Mouse (Mus musculus) hindbrain, postnatal 0 days (tissue): ENCODE results near the gene Mad2l1bp. TPM values are rescaled to one million over a fixed set of nuclear protein-coding genes. Genes with fewer than 3 reads are reported as not detected.

Experiments used
- ATAC-seq: fragments of 200-750 bp; cut with Nextera tagmentation; 2 replicates; pipeline ENCODE4 v1.8.0; 2017; ENCODE audit warnings: mild to moderate bottlenecking, moderate TSS enrichment, moderate library complexity
- DNase-seq: peaks from one replicate; pipeline ENCODE4 v3.0.0-alpha.2; 2015; ENCODE audit warnings: low spot score
- H3K27ac ChIP-seq: fragments of 300-500 bp; sonication (generic); 2 replicates; pipeline ENCODE4 v1.5.1; 2014; ENCODE audit warnings: mild to moderate bottlenecking
- H3K27me3 ChIP-seq: fragments of 300-500 bp; sonication (generic); 2 replicates; pipeline ENCODE4 v1.6.1; 2014; ENCODE audit warnings: low read length, mixed read lengths; ENCODE audit not compliant: insufficient read depth
- H3K36me3 ChIP-seq: fragments of 300-500 bp; sonication (generic); 2 replicates; pipeline ENCODE4 v1.6.1; 2014; ENCODE audit warnings: low read length, mixed read lengths; ENCODE audit not compliant: insufficient read depth
- H3K4me1 ChIP-seq: fragments of 300-500 bp; sonication (generic); 2 replicates; pipeline ENCODE4 v1.6.1; 2014; ENCODE audit warnings: antibody characterized with exemption, low read length, mixed read lengths; ENCODE audit not compliant: insufficient read depth
- H3K4me2 ChIP-seq: fragments of 300-500 bp; sonication (generic); 2 replicates; pipeline ENCODE4 v1.6.1; 2014; ENCODE audit warnings: low read depth, mild to moderate bottlenecking, low read length, moderate library complexity, mixed read lengths
- H3K4me3 ChIP-seq: fragments of 300-500 bp; sonication (generic); 2 replicates; pipeline ENCODE4 v1.5.1; 2014; ENCODE audit warnings: low read length
- H3K9ac ChIP-seq: fragments of 300-500 bp; sonication (generic); replicated peaks from 2 replicates; pipeline ENCODE4 v1.6.1; 2014; ENCODE audit warnings: mild to moderate bottlenecking, low read length, moderate library complexity, mixed read lengths
- H3K9me3 ChIP-seq: fragments of 300-500 bp; sonication (generic); 2 replicates; pipeline ENCODE4 v1.6.1; 2016; ENCODE audit warnings: low read length, mixed read lengths
- CTCF ChIP-seq: IDR thresholded peaks from 2 replicates; pipeline ENCODE4 v1.5.1; 2016; ENCODE audit warnings: antibody characterized with exemption, control low read depth, low read depth
- WGBS: fragments of 180-500 bp; shearing (Covaris S2); extraction: QIAGEN DNeasy Blood & Tissue Kit; methylation state at CpG from one replicate; pipeline ENCODE4 v1.1.7; 2014; 5-methylcytosine and 5-hydroxymethylcytosine counted together
- polyA plus RNA-seq: library from polyadenylated mRNA; unstranded; fragments of >200 nt; fragmentation: Nextera tagmentation; extraction: Ambion mirVana; gene quantifications from 2 replicates; pipeline ENCODE4 v1.2.1, GENCODE M21; 2015
- total RNA-seq: library from RNA; depleted of rRNA; stranded (reverse); fragments of >200 nt; gene quantifications from 2 replicates; pipeline ENCODE4 v1.2.3, GENCODE M21; 2014

The Mad2l1bp gene
- total and polyA plus RNA-seq, 2 experiments from 2014 or later: 10.2 to 17.5 TPM

- H3K9me3 ChIP-seq: no peaks in the 10 kb centered on the region
- DNase-seq (no peak), ATAC-seq (no peak)
- no peak overlapping the region for H3K27ac ChIP-seq
- H3K4me2 ChIP-seq: no peak overlapping the region
- H3K36me3 ChIP-seq: peaks cover 72% of the 10 kb centered on the region
- no peak for TF ChIP-seq CTCF
- no peaks in the 10 kb centered on the region for H3K27me3 ChIP-seq
- 90% methylated on average over 12 of the region's 12 CpGs for WGBS
- no peak overlapping the region for H3K4me3 ChIP-seq
- no peaks in the 10 kb centered on the region for H3K4me1 ChIP-seq
- no peak overlapping the region for H3K9ac ChIP-seq
These were observed 29.2 kb downstream of the Mad2l1bp start for GRCm38 (mm10) chr17:46123953-46124700.

GRCm38 (mm10) chr17:46123285-46123684 lies 30.1 kb downstream of the Mad2l1bp start:
- Histone ChIP-seq H3K36me3 (peaks cover 67% of the 10 kb centered on the region), H3K4me1 (no peaks in the 10 kb centered on the region), H3K27me3 (no peaks in the 10 kb centered on the region), H3K4me2 (no peak overlapping the region), H3K27ac (no peak overlapping the region), H3K4me3 (no peak overlapping the region), H3K9ac (no peak overlapping the region), H3K9me3 (no peaks in the 10 kb centered on the region)
- ATAC-seq: no peak
- DNase-seq: no peak
- TF ChIP-seq CTCF: no peak
- 95% methylated on average over 4 of the region's 4 CpGs for WGBS

GRCm38 (mm10) chr17:46122791-46123190 lies 30.6 kb downstream of the Mad2l1bp start:
- H3K36me3 ChIP-seq: peaks cover 62% of the 10 kb centered on the region
- no peak overlapping the region for H3K4me3 ChIP-seq
- 96% methylated on average over 4 of the region's 4 CpGs for WGBS
- DNase-seq (no peak), ATAC-seq (no peak)
- TF ChIP-seq CTCF: no peak
- H3K9me3 ChIP-seq: no peaks in the 10 kb centered on the region
- no peak overlapping the region for H3K4me2 ChIP-seq
- H3K27me3 ChIP-seq: no peaks in the 10 kb centered on the region
- H3K4me1 ChIP-seq: no peaks in the 10 kb centered on the region
- no peak overlapping the region for H3K27ac ChIP-seq
- no peak overlapping the region for H3K9ac ChIP-seq

- DNase-seq (no peak), ATAC-seq (no peak)
- H3K27me3 ChIP-seq: no peaks in the 10 kb centered on the region
- H3K4me1 ChIP-seq: no peaks in the 10 kb centered on the region
- H3K9ac ChIP-seq: no peak overlapping the region
- no peak for TF ChIP-seq CTCF
- no peak overlapping the region for H3K27ac ChIP-seq
- no peaks in the 10 kb centered on the region for H3K9me3 ChIP-seq
- WGBS: 89% methylated on average over 10 of the region's 10 CpGs
- no peak overlapping the region for H3K4me3 ChIP-seq
- H3K36me3 ChIP-seq: peaks cover 32% of the 10 kb centered on the region
- H3K4me2 ChIP-seq: no peak overlapping the region
These were observed 33.7 kb downstream of the Mad2l1bp start for GRCm38 (mm10) chr17:46119641-46120040.

- no peak for TF ChIP-seq CTCF
- ATAC-seq: no peak
- H3K27me3 ChIP-seq: no peaks in the 10 kb centered on the region
- no peak overlapping the region for H3K4me2 ChIP-seq
- no peaks in the 10 kb centered on the region for H3K4me1 ChIP-seq
- no peak overlapping the region for H3K27ac ChIP-seq
- no peak overlapping the region for H3K4me3 ChIP-seq
- H3K9me3 ChIP-seq: no peaks in the 10 kb centered on the region
- 49% methylated on average over 4 of the region's 4 CpGs for WGBS
- H3K36me3 ChIP-seq: peaks cover 20% of the 10 kb centered on the region
- DNase-seq: no peak
- H3K9ac ChIP-seq: no peak overlapping the region
These were observed 34.9 kb downstream of the Mad2l1bp start for GRCm38 (mm10) chr17:46118423-46118850.

- TF ChIP-seq CTCF: no peak
- H3K4me2 ChIP-seq: no peak overlapping the region
- DNase-seq (no peak), ATAC-seq (no peak)
- H3K4me3 ChIP-seq: no peak overlapping the region
- peaks cover 14% of the 10 kb centered on the region; the same call in 1 of the 2 replicates for H3K36me3 ChIP-seq
- H3K9ac ChIP-seq: no peak overlapping the region
- 66% methylated on average over 13 of the region's 13 CpGs for WGBS
- H3K4me1 ChIP-seq: no peaks in the 10 kb centered on the region
- no peaks in the 10 kb centered on the region for H3K27me3 ChIP-seq
- no peaks in the 10 kb centered on the region for H3K9me3 ChIP-seq
- no peak overlapping the region for H3K27ac ChIP-seq
These were observed 35.5 kb downstream of the Mad2l1bp start for GRCm38 (mm10) chr17:46117623-46118422.
